Mouse (Mus musculus) forebrain, embryonic 14.5 days (tissue): Measurements from ENCODE around the gene Lnpep. TPM values are rescaled to one million over a fixed set of nuclear protein-coding genes. Genes with fewer than 3 reads are reported as not detected.
A peak's percentile ranks its signal among the peaks of the same experiment; 100 is the strongest.

Experiments
- ATAC-seq: fragments of 200-750 bp; cut with Nextera tagmentation; 2 replicates; pipeline ENCODE4 v1.8.0; 2017; ENCODE audit warnings: mild to moderate bottlenecking, moderate library complexity
- DNase-seq: peaks from one replicate; pipeline ENCODE4 v3.0.0-alpha.2; 2015; ENCODE audit warnings: low spot score
- H3K27ac ChIP-seq: fragments of 300-500 bp; sonication (generic); 2 replicates; pipeline ENCODE4 v1.5.1; 2014; ENCODE audit warnings: low read depth, mild to moderate bottlenecking, control low read depth, low read length, moderate library complexity
- H3K27me3 ChIP-seq: fragments of 300-500 bp; sonication (generic); replicated peaks from 2 replicates; pipeline ENCODE4 v1.6.1; 2014; ENCODE audit warnings: low read length, control low read depth, mixed read lengths; ENCODE audit not compliant: control insufficient read depth, insufficient read depth
- H3K36me3 ChIP-seq: fragments of 300-500 bp; sonication (generic); 2 replicates; pipeline ENCODE4 v1.6.1; 2014; ENCODE audit warnings: low read length, control low read depth; ENCODE audit not compliant: control insufficient read depth, insufficient read depth
- H3K4me1 ChIP-seq: fragments of 300-500 bp; sonication (generic); 2 replicates; pipeline ENCODE4 v1.6.1; 2014; ENCODE audit warnings: antibody characterized with exemption, low read length, control low read depth; ENCODE audit not compliant: control insufficient read depth, insufficient read depth
- H3K4me2 ChIP-seq: fragments of 300-500 bp; sonication (generic); 2 replicates; pipeline ENCODE4 v1.6.1; 2014; ENCODE audit warnings: mild to moderate bottlenecking, control low read depth, low read length
- H3K4me3 ChIP-seq: fragments of 300-500 bp; sonication (generic); 2 replicates; pipeline ENCODE4 v1.5.1; 2014; ENCODE audit warnings: low read depth, low read length, control low read depth
- H3K9ac ChIP-seq: fragments of 300-500 bp; sonication (generic); 2 replicates; pipeline ENCODE4 v1.6.1; 2014; ENCODE audit warnings: mild to moderate bottlenecking, low read length, control low read depth, moderate library complexity
- H3K9me3 ChIP-seq: fragments of 300-500 bp; sonication (generic); replicated peaks from 2 replicates; pipeline ENCODE4 v1.6.1; 2016; ENCODE audit warnings: low read length, control low read depth, mixed read lengths; ENCODE audit not compliant: control insufficient read depth
- WGBS: fragments of 180-500 bp; shearing (Covaris S2); extraction: QIAGEN DNeasy Blood & Tissue Kit; methylation state at CpG from one replicate; pipeline ENCODE4 v1.1.7; 2014; 5-methylcytosine and 5-hydroxymethylcytosine counted together
- polyA plus RNA-seq: library from polyadenylated mRNA; unstranded; fragments of >200 nt; fragmentation: Nextera tagmentation; extraction: Ambion mirVana; gene quantifications from 2 replicates; pipeline ENCODE4 v1.2.1, GENCODE M21; 2014

Gene Lnpep
- polyA plus RNA-seq, 1 experiment from 2014 or later = 5.2 TPM

GRCm38 (mm10) chr17:17600804-17601252, 24.0 kb downstream of the Lnpep start:
- peak; percentile 92 for DNase-seq
- H3K9ac ChIP-seq = no peak overlapping the region
- H3K4me1 ChIP-seq = peaks cover 14% of the 10 kb centered on the region
- H3K9me3 ChIP-seq = no peaks in the 10 kb centered on the region
- ATAC-seq = peak; percentile 78
- H3K27me3 ChIP-seq = no peaks in the 10 kb centered on the region
- no peak overlapping the region for H3K4me3 ChIP-seq
- 27% methylated on average over 3 of the region's 3 CpGs for WGBS
- H3K36me3 ChIP-seq = no peaks in the 10 kb centered on the region
- H3K27ac ChIP-seq = no peak overlapping the region
- H3K4me2 ChIP-seq = no peak overlapping the region

GRCm38 (mm10) chr17:17600001-17600400, 24.8 kb downstream of the Lnpep start:
- ATAC-seq (no peak), DNase-seq (no peak)
- Histone ChIP-seq H3K4me3 (no peak overlapping the region), H3K4me2 (no peak overlapping the region), H3K4me1 (peaks cover 14% of the 10 kb centered on the region), H3K27me3 (no peaks in the 10 kb centered on the region), H3K9me3 (no peaks in the 10 kb centered on the region), H3K27ac (no peak overlapping the region; the same call in 1 of the 2 replicates), H3K9ac (no peak overlapping the region), H3K36me3 (no peaks in the 10 kb centered on the region)
- WGBS = 74% methylated on average over 1 of the region's 1 CpGs

GRCm38 (mm10) chr17:17598355-17598754, 26.5 kb downstream of the Lnpep start:
- Histone ChIP-seq H3K36me3 (no peaks in the 10 kb centered on the region), H3K4me3 (no peak overlapping the region), H3K27ac (no peak overlapping the region), H3K9me3 (no peaks in the 10 kb centered on the region), H3K9ac (no peak overlapping the region), H3K4me1 (peaks cover 14% of the 10 kb centered on the region), H3K4me2 (no peak overlapping the region), H3K27me3 (no peaks in the 10 kb centered on the region)
- 90% methylated on average over 2 of the region's 2 CpGs for WGBS
- DNase-seq (no peak), ATAC-seq (no peak)

GRCm38 (mm10) chr17:17592926-17593325, 31.9 kb downstream of the Lnpep start:
- ATAC-seq (0 out of 2 replicates have a peak, but pooled peaks have one; percentile 42), DNase-seq (no peak)
- Histone ChIP-seq H3K4me2 (no peak overlapping the region), H3K4me3 (no peak overlapping the region), H3K9me3 (no peaks in the 10 kb centered on the region), H3K9ac (no peak overlapping the region), H3K27ac (no peak overlapping the region), H3K4me1 (no peaks in the 10 kb centered on the region), H3K27me3 (no peaks in the 10 kb centered on the region), H3K36me3 (no peaks in the 10 kb centered on the region)
- WGBS = 76% methylated on average over 1 of the region's 1 CpGs

- DNase-seq (no peak), ATAC-seq (no peak)
- H3K27me3 ChIP-seq = no peaks in the 10 kb centered on the region
- H3K9me3 ChIP-seq = no peaks in the 10 kb centered on the region
- no peak overlapping the region for H3K4me2 ChIP-seq
- WGBS = 74% methylated on average over 7 of the region's 7 CpGs
- no peak overlapping the region for H3K4me3 ChIP-seq
- no peak overlapping the region for H3K9ac ChIP-seq
- H3K27ac ChIP-seq = no peak overlapping the region
- H3K4me1 ChIP-seq = no peaks in the 10 kb centered on the region
- no peaks in the 10 kb centered on the region for H3K36me3 ChIP-seq
Observed at GRCm38 (mm10) chr17:17587333-17588047, 37.4 kb downstream of the Lnpep start.

- no peaks in the 10 kb centered on the region for H3K4me1 ChIP-seq
- H3K36me3 ChIP-seq = no peaks in the 10 kb centered on the region
- H3K27me3 ChIP-seq = no peaks in the 10 kb centered on the region
- no peak overlapping the region for H3K9ac ChIP-seq
- no peak overlapping the region for H3K4me3 ChIP-seq
- H3K4me2 ChIP-seq = no peak overlapping the region
- 93% methylated on average over 4 of the region's 4 CpGs for WGBS
- H3K27ac ChIP-seq = no peak overlapping the region
- H3K9me3 ChIP-seq = no peaks in the 10 kb centered on the region
- ATAC-seq (no peak), DNase-seq (no peak)
Observed at GRCm38 (mm10) chr17:17585115-17585514, 39.7 kb downstream of the Lnpep start.

- Histone ChIP-seq H3K9ac (no peak overlapping the region), H3K9me3 (no peaks in the 10 kb centered on the region), H3K4me3 (no peak overlapping the region), H3K36me3 (peaks cover 3% of the 10 kb centered on the region), H3K4me1 (no peaks in the 10 kb centered on the region), H3K4me2 (no peak overlapping the region), H3K27ac (no peak overlapping the region), H3K27me3 (no peaks in the 10 kb centered on the region)
- WGBS = 45% methylated on average over 2 of the region's 2 CpGs
- DNase-seq (no peak), ATAC-seq (no peak)
Observed at GRCm38 (mm10) chr17:17583896-17584295, 41.0 kb downstream of the Lnpep start.

GRCm38 (mm10) chr17:17581234-17581633, 43.6 kb downstream of the Lnpep start:
- H3K4me3 ChIP-seq = no peak overlapping the region
- no peak overlapping the region for H3K4me2 ChIP-seq
- ATAC-seq (no peak), DNase-seq (no peak)
- H3K9ac ChIP-seq = no peak overlapping the region
- no peaks in the 10 kb centered on the region for H3K4me1 ChIP-seq
- no peaks in the 10 kb centered on the region for H3K9me3 ChIP-seq
- WGBS = 97% methylated on average over 3 of the region's 3 CpGs
- peaks cover 9% of the 10 kb centered on the region for H3K36me3 ChIP-seq
- H3K27me3 ChIP-seq = no peaks in the 10 kb centered on the region
- H3K27ac ChIP-seq = no peak overlapping the region

- H3K27me3 ChIP-seq = no peaks in the 10 kb centered on the region
- H3K27ac ChIP-seq = no peak overlapping the region
- peaks cover 35% of the 10 kb centered on the region for H3K36me3 ChIP-seq
- no peak overlapping the region for H3K9ac ChIP-seq
- no peaks in the 10 kb centered on the region for H3K4me1 ChIP-seq
- 95% methylated on average over 9 of the region's 9 CpGs for WGBS
- no peak overlapping the region for H3K4me2 ChIP-seq
- no peak for ATAC-seq
- H3K9me3 ChIP-seq = no peaks in the 10 kb centered on the region
- H3K4me3 ChIP-seq = no peak overlapping the region
- DNase-seq = no peak
Observed at GRCm38 (mm10) chr17:17576399-17576798, 48.5 kb downstream of the Lnpep start.
